ENCODE assay signal across 19 mouse cellular contexts in the genomic region with DNA sequence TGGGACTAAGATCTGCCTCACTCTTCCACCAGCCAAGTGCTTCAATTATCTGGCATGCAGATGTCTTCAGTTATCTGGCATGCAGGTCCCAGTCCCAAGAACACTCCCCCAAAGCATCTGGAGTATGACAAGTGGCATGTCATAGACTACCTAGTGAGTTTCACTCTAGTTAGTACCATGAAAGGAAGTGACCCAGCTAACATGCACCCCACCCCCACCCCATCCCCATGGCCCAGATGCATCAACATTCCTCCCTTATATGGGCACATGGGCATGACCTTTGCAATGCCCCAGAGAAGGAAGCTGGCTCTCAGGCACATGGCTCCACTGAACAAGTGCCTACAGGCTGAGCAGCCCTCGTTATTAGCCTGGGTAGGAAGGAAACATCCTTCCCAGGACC. TPM values are rescaled to one million over a fixed set of nuclear protein-coding genes. Genes with fewer than 3 reads are reported as not detected.
DNase-seq lines count a peak whose midpoint lies in the region; ATAC-seq and TF ChIP-seq lines count a peak whose summit lies in the region.
"Had no signal": no experiment of that assay in that cellular context is flagged by ENCODE, and none has a peak within 500 bp of the region (broad histone marks: within the 10 kb centered on the region; RNA-seq: fewer than 3 reads in every experiment).

No protein-coding gene starts in this region.

- H3K9me3 ChIP-seq in heart, postnatal 0 days (replicated peaks; ENCODE audit: control insufficient read depth, low read length) = no peaks in the 10 kb centered on the region
- H3K9me3 ChIP-seq in midbrain, embryonic 11.5 days (ENCODE audit: control insufficient read depth, low read length) = no peaks in the 10 kb centered on the region
- H3K9me3 ChIP-seq: limb, embryonic 12.5 days; liver, embryonic 13.5 days; midbrain, embryonic 12.5 days had no signal

- peaks cover 2% of the 10 kb centered on the region; the same call in 1 of the 2 replicates for H3K79me2 ChIP-seq in heart, adult 2 months (replicated peaks; ENCODE audit: control insufficient read depth, insufficient read depth, low read length)

- no peak for TF ChIP-seq CTCF in heart, adult 2 months (IDR thresholded peaks at IDR 0.05)
- no peak for TF ChIP-seq CTCF in heart, postnatal 0 days (IDR thresholded peaks at IDR 0.05; ENCODE audit: low read depth)

- no peak overlapping the region for H3K4me2 ChIP-seq in heart, postnatal 0 days (ENCODE audit: low read depth, low read length)
- H3K4me2 ChIP-seq in midbrain, embryonic 11.5 days = no peak overlapping the region
- H3K4me2 ChIP-seq: limb, embryonic 12.5 days; liver, embryonic 13.5 days; lung, embryonic 14.5 days; midbrain, embryonic 12.5 days had no signal

- intact Hi-C loops in heart, adult 2 months (cut with DNase I) = no loop called here
- intact Hi-C loops in heart, postnatal 36 days (cut with DNase I) = no loop called here

- peak overlapping the region; percentile 97 for H3K27ac ChIP-seq in heart, adult 2 months
- peak overlapping the region; percentile 83 for H3K27ac ChIP-seq in brown adipose tissue, adult 24 weeks (replicated peaks; ENCODE audit: low read depth, low read length)
- H3K27ac ChIP-seq in heart, postnatal 0 days (ENCODE audit: low read depth) = peak overlapping the region; percentile 98
- H3K27ac ChIP-seq in midbrain, embryonic 11.5 days (ENCODE audit: low read depth, low read length) = no peak overlapping the region
- H3K27ac ChIP-seq: limb, embryonic 12.5 days; liver, embryonic 13.5 days; midbrain, embryonic 12.5 days had no signal

- whole genome bisulfite sequencing in heart, adult 2 months = 11% methylated on average over 1 of the region's 1 CpGs
- 8% methylated on average over 1 of the region's 1 CpGs for WGBS in heart, postnatal 0 days
- WGBS in midbrain, embryonic 11.5 days = 77% methylated on average over 1 of the region's 1 CpGs

- no peak overlapping the region for H3K9ac ChIP-seq in heart, adult 2 months (ENCODE audit: low read depth, low read length)
- H3K9ac ChIP-seq in heart, postnatal 0 days (replicated peaks; ENCODE audit: low read depth, low read length) = no peak overlapping the region
- no peak overlapping the region for H3K9ac ChIP-seq in midbrain, embryonic 11.5 days (ENCODE audit: low read length)
- H3K9ac ChIP-seq: forebrain, postnatal 0 days; limb, embryonic 12.5 days; liver, embryonic 13.5 days; lung, embryonic 14.5 days; midbrain, embryonic 12.5 days had no signal

- peaks cover 20% of the 10 kb centered on the region for H3K4me1 ChIP-seq in heart, adult 2 months (ENCODE audit: control insufficient read depth, insufficient read depth, low read length)
- peaks cover 9% of the 10 kb centered on the region for H3K4me1 ChIP-seq in brown adipose tissue, adult 24 weeks (ENCODE audit: control insufficient read depth, insufficient read depth, insufficient read length, low read length)
- H3K4me1 ChIP-seq in heart, postnatal 0 days (ENCODE audit: control insufficient read depth, insufficient read depth) = peaks cover 54% of the 10 kb centered on the region
- no peaks in the 10 kb centered on the region for H3K4me1 ChIP-seq in midbrain, embryonic 11.5 days (ENCODE audit: control insufficient read depth, insufficient read depth, low read length)
- H3K4me1 ChIP-seq: limb, embryonic 12.5 days; midbrain, embryonic 12.5 days had no signal

- peak in 1 of 2 experiments; percentile 58 for DNase-seq in heart, adult 2 months
- DNase-seq in heart, postnatal 36 days = no peak
- peak; percentile 20 for DNase-seq in 416B (ENCODE audit: low read depth)
- peak; percentile 81 for DNase-seq in heart, postnatal 0 days (ENCODE audit: low spot score)
- no peak for DNase-seq in midbrain, embryonic 11.5 days (ENCODE audit: low spot score, missing footprints)
- no peak for DNase-seq in frontal cortex, adult 2 months (ENCODE audit: extremely low spot score in 1 of 2, low spot score in 1 of 2)
- DNase-seq in kidney, adult 11 months = no peak
- DNase-seq: adrenal gland, adult 8-10 months; cerebellum, adult 9-11 months; forebrain, postnatal 0 days; kidney, adult 8-10 months; liver, embryonic 13.5 days; lung, embryonic 14.5 days; lung, postnatal 36 days; right cerebral cortex, postnatal 4 days; thymus, adult 2 months had no signal

- peak; percentile 76; the same call in 1 of the 2 replicates for TF ChIP-seq EP300 in heart, adult 2 months (IDR thresholded peaks at IDR 0.05; ENCODE audit: insufficient read depth, low read depth, low read length)
- TF ChIP-seq EP300 in heart, postnatal 0 days (IDR thresholded peaks at IDR 0.05; ENCODE audit: low read depth) = no peak

- TF ChIP-seq POLR2A in heart, adult 2 months (IDR thresholded peaks at IDR 0.05; ENCODE audit: insufficient read depth, low read depth, low read length) = 0 out of 2 replicates have a peak, but pooled peaks have one; percentile 31

- H3K27me3 ChIP-seq in heart, adult 2 months (ENCODE audit: control insufficient read depth, insufficient read depth, low read length) = no peaks in the 10 kb centered on the region
- no peaks in the 10 kb centered on the region for H3K27me3 ChIP-seq in heart, postnatal 0 days (ENCODE audit: control insufficient read depth, insufficient read depth, low read length)
- no peaks in the 10 kb centered on the region for H3K27me3 ChIP-seq in midbrain, embryonic 11.5 days (ENCODE audit: control insufficient read depth, insufficient read depth, low read length)
- H3K27me3 ChIP-seq: limb, embryonic 12.5 days; liver, embryonic 13.5 days; midbrain, embryonic 12.5 days had no signal

- peak; percentile 79 for ATAC-seq in heart, postnatal 0 days (ENCODE audit: insufficient read depth, low read depth)
- no peak for ATAC-seq in midbrain, embryonic 11.5 days (ENCODE audit: low FRiP score)
- ATAC-seq: forebrain, postnatal 0 days had no signal

- H3K36me3 ChIP-seq in heart, adult 2 months (ENCODE audit: control insufficient read depth, insufficient read depth, low read length) = peaks cover 57% of the 10 kb centered on the region
- peaks cover 78% of the 10 kb centered on the region for H3K36me3 ChIP-seq in heart, postnatal 0 days (replicated peaks; ENCODE audit: control insufficient read depth, insufficient read depth, low read length)
- H3K36me3 ChIP-seq in midbrain, embryonic 11.5 days (ENCODE audit: control insufficient read depth, insufficient read depth, low read length) = peaks cover 17% of the 10 kb centered on the region

- H3K4me3 ChIP-seq in heart, adult 2 months = no peak overlapping the region
- no peak overlapping the region for H3K4me3 ChIP-seq in brown adipose tissue, adult 24 weeks (ENCODE audit: insufficient read depth, low read depth, low read length)
- H3K4me3 ChIP-seq in heart, postnatal 0 days (ENCODE audit: low read depth, low read length) = no peak overlapping the region
- H3K4me3 ChIP-seq in midbrain, embryonic 11.5 days (ENCODE audit: low read depth, low read length) = no peak overlapping the region
- H3K4me3 ChIP-seq: limb, embryonic 12.5 days; liver, embryonic 13.5 days; midbrain, embryonic 12.5 days had no signal

RNA-seq across cellular contexts. Expression of a gene that starts 8.1 kb away (rescaled TPM):
- total RNA-seq in heart, adult 2 months (2021) = 100 to 1,000 TPM; 626 to 697 TPM
- polyA plus RNA-seq in heart, adult 2 months (2012; rRNA removed) = 395 and 619 TPM in 2 replicates
- 100 to 1,000 TPM; 670 to 699 TPM for total RNA-seq in heart, postnatal 36 days (2021)
- polyA plus RNA-seq in brown adipose tissue, adult 24 weeks (2012; ENCODE audit: insufficient read depth, insufficient read length, missing spikeins) = 156 and 170 TPM in 2 replicates
- total RNA-seq in heart, postnatal 0 days (2014; rRNA removed; ENCODE audit: low replicate concordance) = 251 and 256 TPM in 2 replicates
- 188 and 230 TPM in 2 replicates for polyA plus RNA-seq in heart, postnatal 0 days (2015; fragmentation: Nextera tagmentation; extraction: Ambion mirVana)
- 36.8 and 42.4 TPM in 2 replicates for polyA plus RNA-seq in midbrain, embryonic 11.5 days (2014; fragmentation: Nextera tagmentation; extraction: Ambion mirVana)
- 100 and 102 TPM in 2 replicates for polyA plus RNA-seq in frontal cortex, adult 2 months (2012; rRNA removed)

RNA-seq across cellular contexts. Expression of a gene that starts 27.6 kb away (rescaled TPM):
- total RNA-seq in heart, adult 2 months (2021) = 10 to 100 TPM; 21.1 to 22.8 TPM
- 3.3 and 14.3 TPM in 2 replicates for polyA plus RNA-seq in heart, adult 2 months (2012; rRNA removed)
- 10 to 100 TPM; 16.1 to 18.3 TPM for total RNA-seq in heart, postnatal 36 days (2021)
- 3.3 and 5.8 TPM in 2 replicates for polyA plus RNA-seq in brown adipose tissue, adult 24 weeks (2012; ENCODE audit: insufficient read depth, insufficient read length, missing spikeins)
- total RNA-seq in heart, postnatal 0 days (2014; rRNA removed; ENCODE audit: low replicate concordance) = 3.2 and 9.4 TPM in 2 replicates
- polyA plus RNA-seq in heart, postnatal 0 days (2015; fragmentation: Nextera tagmentation; extraction: Ambion mirVana) = 5.9 and 6.1 TPM in 2 replicates
- 15.2 and 15.7 TPM in 2 replicates for polyA plus RNA-seq in midbrain, embryonic 11.5 days (2014; fragmentation: Nextera tagmentation; extraction: Ambion mirVana)
- polyA plus RNA-seq in frontal cortex, adult 2 months (2012; rRNA removed) = 5.6 and 7.5 TPM in 2 replicates

RNA-seq across cellular contexts. Expression of a gene that starts 27.8 kb away (rescaled TPM):
- total RNA-seq in heart, adult 2 months (2021) = 1 to 10 TPM; 5.4 to 7.4 TPM
- polyA plus RNA-seq in heart, adult 2 months (2012; rRNA removed) = 24.8 and 26.0 TPM in 2 replicates
- 1 to 10 TPM; 7.6 to 8.6 TPM for total RNA-seq in heart, postnatal 36 days (2021)
- 4.0 and 10.3 TPM in 2 replicates for polyA plus RNA-seq in brown adipose tissue, adult 24 weeks (2012; ENCODE audit: insufficient read depth, insufficient read length, missing spikeins)
- 24.0 and 73.6 TPM in 2 replicates for total RNA-seq in heart, postnatal 0 days (2014; rRNA removed; ENCODE audit: low replicate concordance)
- 18.0 and 19.2 TPM in 2 replicates for polyA plus RNA-seq in heart, postnatal 0 days (2015; fragmentation: Nextera tagmentation; extraction: Ambion mirVana)
- polyA plus RNA-seq in midbrain, embryonic 11.5 days (2014; fragmentation: Nextera tagmentation; extraction: Ambion mirVana) = 34.6 and 39.2 TPM in 2 replicates
- 51.3 and 66.8 TPM in 2 replicates for polyA plus RNA-seq in frontal cortex, adult 2 months (2012; rRNA removed)

RNA-seq across cellular contexts. Expression of a gene that starts 40.2 kb away (rescaled TPM):
- total RNA-seq in heart, adult 2 months (2021) = 10 to 100 TPM; 62.4 to 65.8 TPM
- 88.6 and 123 TPM in 2 replicates for polyA plus RNA-seq in heart, adult 2 months (2012; rRNA removed)
- total RNA-seq in heart, postnatal 36 days (2021) = 10 to 100 TPM; 71.3 to 89.9 TPM
- polyA plus RNA-seq in brown adipose tissue, adult 24 weeks (2012; ENCODE audit: insufficient read depth, insufficient read length, missing spikeins) = 24.8 and 28.6 TPM in 2 replicates
- total RNA-seq in heart, postnatal 0 days (2014; rRNA removed; ENCODE audit: low replicate concordance) = 84.0 and 107 TPM in 2 replicates
- polyA plus RNA-seq in heart, postnatal 0 days (2015; fragmentation: Nextera tagmentation; extraction: Ambion mirVana) = 48.9 and 55.6 TPM in 2 replicates
- 24.2 and 25.8 TPM in 2 replicates for polyA plus RNA-seq in midbrain, embryonic 11.5 days (2014; fragmentation: Nextera tagmentation; extraction: Ambion mirVana)
- polyA plus RNA-seq in frontal cortex, adult 2 months (2012; rRNA removed) = 18.8 and 20.3 TPM in 2 replicates

RNA-seq across cellular contexts. Expression of a gene that starts 44.3 kb away (rescaled TPM):
- 10 to 100 TPM; 38.9 to 41.9 TPM for total RNA-seq in heart, adult 2 months (2021)
- polyA plus RNA-seq in heart, adult 2 months (2012; rRNA removed) = 41.2 and 42.3 TPM in 2 replicates
- 10 to 100 TPM; 37.2 to 41.2 TPM for total RNA-seq in heart, postnatal 36 days (2021)
- 18.7 and 19.7 TPM in 2 replicates for polyA plus RNA-seq in brown adipose tissue, adult 24 weeks (2012; ENCODE audit: insufficient read depth, insufficient read length, missing spikeins)
- 76.2 and 82.2 TPM in 2 replicates for total RNA-seq in heart, postnatal 0 days (2014; rRNA removed; ENCODE audit: low replicate concordance)
- polyA plus RNA-seq in heart, postnatal 0 days (2015; fragmentation: Nextera tagmentation; extraction: Ambion mirVana) = 8.9 and 10.4 TPM in 2 replicates
- polyA plus RNA-seq in midbrain, embryonic 11.5 days (2014; fragmentation: Nextera tagmentation; extraction: Ambion mirVana) = 14.3 and 15.3 TPM in 2 replicates
- polyA plus RNA-seq in frontal cortex, adult 2 months (2012; rRNA removed) = 32.6 and 32.9 TPM in 2 replicates

Comparison
In these comparisons a context has a peak if more than half of its experiments do, and no peak if none do; other contexts are left out.
1. DNase-seq: peak in 416B (single experiment) and heart, postnatal 0 days (single experiment); none in heart, postnatal 36 days (0 of 2), midbrain, embryonic 11.5 days (single experiment), frontal cortex, adult 2 months (0 of 2) and kidney, adult 11 months (single experiment).